Mouse (Mus musculus) testis, postnatal 14 days (tissue): ENCODE data around the gene Avpr2.

Experiments
- DNase-seq: peaks from one replicate; pipeline ENCODE4 v3.0.0; 2021; ENCODE audit warnings: low spot score

Avpr2 gene

GRCm38 (mm10) chrX:73891551-73892152 is at the start of gene Avpr2:
Avpr2 (plus strand) TSS chrX:73892102.
- no peak for DNase-seq

- no peak for DNase-seq
Observed at GRCm38 (mm10) chrX:73854326-73855086, 37.4 kb upstream of the Avpr2 start.

- DNase-seq: no peak
Observed at GRCm38 (mm10) chrX:73855087-73855408, 36.9 kb upstream of the Avpr2 start.

- no peak for DNase-seq
Observed at GRCm38 (mm10) chrX:73864692-73865091, 27.2 kb upstream of the Avpr2 start.

GRCm38 (mm10) chrX:73867256-73867655 is 24.6 kb upstream of the Avpr2 start:
- no peak for DNase-seq

DNA sequence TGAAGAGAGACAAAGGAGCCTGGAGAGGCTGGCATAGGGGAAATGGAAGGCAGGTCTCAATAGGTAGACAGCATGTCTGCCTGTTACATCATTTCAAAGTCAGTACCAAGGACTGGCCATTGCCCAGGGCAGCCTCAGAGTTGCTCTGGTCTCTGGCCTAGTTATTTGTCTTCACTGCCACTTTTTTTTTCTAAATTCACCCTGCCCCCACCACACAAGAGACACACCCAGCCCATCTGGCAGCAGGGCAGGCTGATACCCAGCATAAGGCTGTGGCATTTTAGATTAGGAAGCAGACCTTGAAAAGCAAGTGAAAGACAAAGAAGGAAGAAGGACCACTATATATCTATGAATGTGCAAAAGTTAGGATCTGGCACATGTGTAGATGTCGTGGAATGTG is 24.1 kb upstream of the Avpr2 start:
- DNase-seq: no peak

- no peak for DNase-seq
Observed at GRCm38 (mm10) chrX:73869334-73869733, 22.6 kb upstream of the Avpr2 start.

DNA sequence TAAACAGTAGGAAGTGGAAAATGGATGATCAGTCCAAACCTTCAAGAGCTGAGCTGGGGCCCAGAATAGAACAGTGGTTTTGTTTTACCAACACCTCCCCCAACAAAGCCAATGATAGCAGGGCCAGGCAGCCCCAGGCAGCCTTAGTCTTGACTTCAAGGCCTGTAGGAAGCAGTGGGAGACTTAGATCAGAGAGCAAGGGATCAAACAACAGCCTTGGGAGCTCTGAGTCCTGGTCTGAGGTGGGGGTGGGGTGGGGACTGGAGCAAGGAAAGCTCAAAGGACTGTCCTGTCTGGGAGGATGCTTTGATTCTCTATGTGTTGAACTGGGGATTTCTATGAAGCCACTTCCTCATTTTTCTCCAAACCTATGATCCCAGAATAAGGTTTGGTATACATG is 20.4 kb upstream of the Avpr2 start:
- no peak for DNase-seq

- DNase-seq: no peak
Observed at GRCm38 (mm10) chrX:73871956-73872355, 19.9 kb upstream of the Avpr2 start.

- DNase-seq: no peak
Observed at GRCm38 (mm10) chrX:73875881-73876280, 16.0 kb upstream of the Avpr2 start.

GRCm38 (mm10) chrX:73877014-73877413 is 14.9 kb upstream of the Avpr2 start:
- DNase-seq: no peak

DNA sequence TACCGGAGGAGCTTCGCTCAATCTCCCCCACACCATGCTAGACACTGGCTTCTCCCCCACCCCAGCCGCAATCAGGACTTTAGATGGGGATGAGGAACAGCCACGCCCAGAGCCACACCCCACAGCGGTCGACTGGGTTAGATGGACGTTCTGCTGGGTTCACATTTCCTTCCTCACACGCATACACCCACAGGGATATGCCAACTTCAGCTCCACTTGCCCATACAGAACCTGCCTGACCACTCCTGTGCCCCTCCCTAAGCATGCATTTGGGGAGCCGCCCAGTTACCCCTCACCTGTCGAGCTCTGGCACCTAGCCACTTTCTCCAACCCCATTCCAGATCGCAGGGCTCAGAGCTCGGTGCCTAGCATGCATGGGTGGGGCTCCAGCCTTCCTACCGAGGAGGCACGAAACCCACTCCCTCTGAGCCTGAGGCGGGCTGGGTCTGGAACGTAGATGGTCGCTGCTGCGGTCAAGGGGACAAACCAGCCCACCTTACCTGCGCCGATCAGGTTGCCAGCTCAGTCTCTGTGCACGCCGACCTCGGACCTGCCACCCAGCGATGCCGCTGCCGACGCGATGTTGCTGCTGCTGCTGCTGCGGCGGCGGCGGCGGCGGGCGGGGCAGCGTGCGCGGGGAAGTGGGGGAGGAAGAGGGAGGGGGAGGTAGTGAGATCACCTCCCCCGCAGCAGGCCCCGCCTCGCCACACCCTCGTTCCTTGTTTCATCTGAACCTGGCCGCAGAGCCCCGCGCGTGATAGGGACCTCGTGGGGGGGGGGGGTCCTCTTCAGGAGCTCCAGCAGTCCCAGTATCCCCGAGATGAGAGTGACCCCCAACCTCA is 11.5 kb upstream of the Avpr2 start:
- no peak for DNase-seq

- DNase-seq: no peak
Observed at GRCm38 (mm10) chrX:73881036-73881427, 10.9 kb upstream of the Avpr2 start.

DNA sequence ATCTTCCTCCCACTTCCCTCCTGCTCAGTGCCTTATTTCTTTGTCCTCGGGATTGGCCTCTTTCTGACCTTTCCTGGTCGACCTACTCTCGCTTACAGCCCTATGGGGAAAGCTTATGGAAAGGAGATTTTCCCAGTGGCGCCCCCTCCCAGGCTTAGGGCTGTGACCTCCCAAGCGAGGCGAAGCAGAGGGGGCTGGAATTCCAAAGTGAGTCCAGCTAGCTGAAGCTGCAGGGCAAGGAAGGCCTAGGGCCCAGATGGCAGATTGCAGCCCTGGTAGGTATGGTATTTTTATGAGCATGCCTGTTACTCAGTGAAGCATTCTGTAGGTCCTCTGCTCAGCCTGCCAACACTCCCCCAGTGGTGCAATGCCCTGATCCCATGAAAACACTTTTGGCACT is 10.4 kb upstream of the Avpr2 start:
- DNase-seq: no peak

GRCm38 (mm10) chrX:73892833-73893232 is 931 bp downstream of the Avpr2 start:
- no peak for DNase-seq

DNA sequence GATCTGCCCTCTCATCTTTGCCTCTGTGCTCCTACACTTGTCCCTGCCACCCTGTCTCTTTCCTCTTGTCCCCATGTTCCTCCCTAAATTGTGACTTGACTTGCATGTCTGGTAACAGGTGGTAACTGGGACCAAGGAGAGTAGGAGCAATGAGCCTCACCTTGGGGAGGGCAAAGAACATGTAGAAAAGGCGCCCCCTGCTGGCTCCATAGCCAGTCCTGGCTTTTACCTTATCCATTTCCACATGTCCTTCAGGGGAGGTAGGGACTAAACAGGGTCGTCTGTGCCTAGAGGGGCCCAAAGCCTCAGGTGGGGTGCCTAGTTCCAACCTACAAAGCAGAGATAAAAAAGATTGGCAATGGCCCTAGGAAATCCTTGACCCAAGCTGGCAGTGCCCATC is 3.8 kb downstream of the Avpr2 start, which contains the start of gene L1cam:
L1cam (minus strand) TSS at position 387 of the 400 bp plus-strand sequence.
- DNase-seq: no peak

GRCm38 (mm10) chrX:73897959-73898358 is 6.1 kb downstream of the Avpr2 start:
- no peak for DNase-seq

DNA sequence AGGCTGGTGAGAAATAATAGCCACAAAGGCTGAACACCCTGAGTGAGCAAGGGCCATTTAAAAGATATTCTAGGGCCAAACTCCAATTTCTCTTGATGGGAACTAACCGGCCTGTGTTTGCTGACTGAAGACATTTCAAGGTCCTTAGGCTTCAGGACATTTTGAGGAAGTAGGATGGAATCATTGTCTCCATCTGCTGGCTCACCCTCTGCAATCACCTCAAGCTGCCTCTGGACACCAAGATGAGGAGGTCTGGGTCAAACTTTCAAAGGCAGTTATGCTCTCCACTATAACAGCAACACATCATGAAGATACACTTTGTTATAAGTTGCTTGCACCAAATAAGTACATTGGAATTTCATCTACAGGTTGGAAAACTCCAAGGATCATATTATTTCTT is 18.1 kb downstream of the Avpr2 start:
- DNase-seq: no peak

GRCm38 (mm10) chrX:73910451-73910850 is 18.5 kb downstream of the Avpr2 start:
- DNase-seq: no peak

DNA sequence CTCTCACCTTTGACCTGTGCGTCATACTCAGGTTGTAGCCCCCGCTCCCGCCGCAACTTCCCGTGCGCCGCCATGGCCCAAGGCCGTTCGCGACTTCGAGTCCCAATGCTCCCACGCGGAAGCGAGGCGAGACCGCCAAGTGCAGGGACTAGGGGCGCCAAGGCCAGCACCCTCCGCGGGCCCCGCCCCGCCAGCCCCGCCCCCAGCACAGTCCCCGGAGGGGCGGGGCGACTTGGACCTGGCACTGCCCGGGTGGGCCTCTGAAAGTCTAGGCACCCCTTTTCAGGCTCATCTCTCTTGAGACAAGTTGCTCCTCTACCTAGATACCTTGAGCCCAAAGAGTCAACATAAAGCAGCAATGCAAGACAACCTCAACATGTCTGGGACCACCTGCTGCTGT is 19.3 kb downstream of the Avpr2 start:
- DNase-seq: no peak

- no peak for DNase-seq
Observed at GRCm38 (mm10) chrX:73911588-73911987, 19.7 kb downstream of the Avpr2 start.

GRCm38 (mm10) chrX:73914827-73915703 is 23.2 kb downstream of the Avpr2 start:
- DNase-seq: peak; percentile 90
